8 mouse cellular contexts compared by ENCODE assay signal in the genomic region with DNA sequence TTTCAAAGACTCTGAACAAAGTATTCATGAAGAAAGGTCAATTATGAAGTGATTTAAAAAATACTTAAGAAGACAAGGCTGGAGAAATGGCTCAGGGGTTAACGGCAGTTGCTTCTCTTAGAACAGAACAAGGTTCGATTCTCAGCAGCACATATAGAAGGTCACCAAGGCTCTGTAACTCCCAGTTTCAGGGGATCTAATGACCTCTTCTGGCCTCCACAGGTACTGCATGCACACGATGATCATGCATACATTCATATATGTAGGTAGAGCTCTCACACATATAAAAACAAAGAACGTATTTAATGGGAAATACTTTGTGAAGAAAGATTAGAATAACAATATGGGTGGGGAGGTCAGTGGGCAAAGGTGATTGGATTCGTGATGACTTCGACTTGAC. TPM values are rescaled to one million over a fixed set of nuclear protein-coding genes. Genes with fewer than 3 reads are reported as not detected.
DNase-seq lines count a peak whose midpoint lies in the region; ATAC-seq lines count a peak whose summit lies in the region.

No protein-coding gene starts in this region.

- no peak overlapping the region for H3K4me3 ChIP-seq in kidney, embryonic 14.5 days (ENCODE audit: low read length)

- no peak overlapping the region for H3K9ac ChIP-seq in kidney, embryonic 14.5 days (ENCODE audit: low read depth, low read length)

- H3K9me3 ChIP-seq in kidney, embryonic 14.5 days (ENCODE audit: control insufficient read depth, low read length): no peaks in the 10 kb centered on the region

- no peak overlapping the region for H3K4me2 ChIP-seq in kidney, embryonic 14.5 days (replicated peaks; ENCODE audit: low read depth, low read length)

- no peak for ATAC-seq in kidney, embryonic 14.5 days (ENCODE audit: low FRiP score, low TSS enrichment)
- ATAC-seq in megakaryocyte-erythroid progenitor cell, adult 5-6 weeks (replicated peaks; ENCODE audit: low FRiP score, low TSS enrichment, poor library complexity, severe bottlenecking): peak; percentile 88
- no peak for ATAC-seq in cerebellum, adult (ENCODE audit: insufficient number of reproducible peaks, low FRiP score, low TSS enrichment)

- 90% methylated on average over 6 of the region's 6 CpGs for WGBS in kidney, embryonic 14.5 days

- H3K27ac ChIP-seq in kidney, embryonic 14.5 days (ENCODE audit: low read depth, low read length): no peak overlapping the region

- H3K36me3 ChIP-seq in kidney, embryonic 14.5 days (ENCODE audit: control insufficient read depth, insufficient read depth, low read length): peaks cover 28% of the 10 kb centered on the region; the same call in 1 of the 2 replicates

- H3K27me3 ChIP-seq in kidney, embryonic 14.5 days (ENCODE audit: control insufficient read depth, insufficient read depth, low read length): no peaks in the 10 kb centered on the region

- peak; percentile 29 for DNase-seq in kidney, adult 18-20 months
- DNase-seq in ZHBTc4 (ENCODE audit: low read depth, low spot score): peak; percentile 70
- DNase-seq in forelimb bud, embryonic 11.5 days (ENCODE audit: low read depth, low spot score): peak; percentile 20
- DNase-seq in right cerebral cortex, postnatal 25 days: no peak
- no peak for DNase-seq in urinary bladder, postnatal 14 days (ENCODE audit: low spot score)

- no peaks in the 10 kb centered on the region for H3K4me1 ChIP-seq in kidney, embryonic 14.5 days (ENCODE audit: control insufficient read depth, insufficient read depth, low read length)

RNA-seq across cellular contexts. Expression of gene Adgra3, which starts 56.5 kb away (rescaled TPM):
- 30.6 and 64.5 TPM in 2 replicates for polyA plus RNA-seq in kidney, embryonic 14.5 days (2014; fragmentation: Nextera tagmentation; extraction: Ambion mirVana)
- total RNA-seq in megakaryocyte-erythroid progenitor cell, adult 5-6 weeks (2014; fragmentation: Nextera tagmentation): 1.4 and 2.5 TPM in 2 replicates
- 2.8 and 3.2 TPM in 2 replicates for total RNA-seq in megakaryocyte-erythroid progenitor cell, adult 5-6 weeks (2017)

Comparison
In these comparisons a context has a peak if more than half of its experiments do, and no peak if none do; other contexts are left out.
1. DNase-seq: peak in kidney, adult 18-20 months (single experiment), ZHBTc4 (single experiment) and forelimb bud, embryonic 11.5 days (single experiment); none in right cerebral cortex, postnatal 25 days (single experiment) and urinary bladder, postnatal 14 days (single experiment).